Mouse (Mus musculus) heart, embryonic 12.5 days (tissue): Measurements from ENCODE around the gene Slc12a9. TPM values are rescaled to one million over a fixed set of nuclear protein-coding genes. Genes with fewer than 3 reads are reported as not detected.

Experiments
- ATAC-seq: fragments of 200-750 bp; cut with Nextera tagmentation; 2 replicates; pipeline ENCODE4 v1.8.0; 2017; ENCODE audit warnings: moderate TSS enrichment, moderate library complexity; ENCODE audit not compliant: insufficient number of reproducible peaks, low FRiP score
- H3K27ac ChIP-seq: fragments of 300-500 bp; sonication (generic); 2 replicates; pipeline ENCODE4 v1.5.1; 2016; ENCODE audit warnings: mild to moderate bottlenecking, moderate library complexity; ENCODE audit not compliant: poor library complexity, severe bottlenecking
- H3K27me3 ChIP-seq: fragments of 300-500 bp; sonication (generic); replicated peaks from 2 replicates; pipeline ENCODE4 v1.6.1; 2016; ENCODE audit warnings: mild to moderate bottlenecking, moderate library complexity
- H3K36me3 ChIP-seq: fragments of 300-500 bp; sonication (generic); 2 replicates; pipeline ENCODE4 v1.6.1; 2016; ENCODE audit warnings: mild to moderate bottlenecking, moderate library complexity
- H3K4me1 ChIP-seq: fragments of 300-500 bp; sonication (generic); replicated peaks from 2 replicates; pipeline ENCODE4 v1.6.1; 2016; ENCODE audit warnings: mild to moderate bottlenecking
- H3K4me2 ChIP-seq: fragments of 300-500 bp; sonication (generic); 2 replicates; pipeline ENCODE4 v1.6.1; 2016; ENCODE audit warnings: mild to moderate bottlenecking, moderate library complexity
- H3K4me3 ChIP-seq: fragments of 300-500 bp; sonication (generic); 2 replicates; pipeline ENCODE4 v1.5.1; 2016; ENCODE audit warnings: mild to moderate bottlenecking
- H3K9ac ChIP-seq: fragments of 300-500 bp; sonication (generic); 2 replicates; pipeline ENCODE4 v1.6.1; 2016; ENCODE audit warnings: mild to moderate bottlenecking, moderate library complexity
- H3K9me3 ChIP-seq: fragments of 300-500 bp; sonication (generic); replicated peaks from 2 replicates; pipeline ENCODE4 v1.6.1; 2016; ENCODE audit warnings: mild to moderate bottlenecking, moderate library complexity
- WGBS: fragments of 180-500 bp; shearing (Covaris S2); methylation state at CpG from one replicate; pipeline ENCODE4 v1.1.7; 2016; 5-methylcytosine and 5-hydroxymethylcytosine counted together
- polyA plus RNA-seq: library from polyadenylated mRNA; unstranded; fragments of >200 nt; fragmentation: Nextera tagmentation; extraction: Ambion mirVana; gene quantifications from 2 replicates; pipeline ENCODE4 v1.2.1, GENCODE M21; 2016

Slc12a9 gene
- polyA plus RNA-seq, 1 experiment from 2014 or later: 9.4 TPM

DNA sequence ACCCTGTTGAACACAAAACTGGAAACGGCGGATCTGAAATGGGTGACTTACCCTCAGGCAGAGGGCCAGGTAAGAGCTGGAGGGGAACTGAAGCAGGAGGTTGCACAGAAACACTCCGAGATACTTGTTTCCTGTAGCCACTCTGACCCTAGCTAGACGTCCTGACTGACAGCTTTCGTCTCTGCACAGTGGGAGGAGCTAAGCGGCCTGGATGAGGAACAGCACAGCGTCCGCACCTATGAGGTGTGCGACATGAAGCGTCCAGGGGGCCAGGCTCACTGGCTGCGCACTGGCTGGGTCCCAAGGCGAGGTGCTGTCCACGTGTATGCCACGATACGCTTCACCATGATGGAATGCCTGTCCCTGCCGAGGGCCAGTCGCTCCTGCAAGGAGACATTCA lies 20.7 kb upstream of the Slc12a9 start:
- Histone ChIP-seq H3K9ac (no peak overlapping the region), H3K4me2 (peak overlapping the region; percentile 43), H3K4me3 (peak overlapping the region; percentile 6; the same call in 1 of the 2 replicates), H3K27me3 (no peaks in the 10 kb centered on the region), H3K9me3 (no peaks in the 10 kb centered on the region), H3K4me1 (peaks cover 33% of the 10 kb centered on the region), H3K36me3 (peaks cover 58% of the 10 kb centered on the region), H3K27ac (no peak overlapping the region)
- ATAC-seq: no peak
- WGBS: 78% methylated on average over 17 of the region's 17 CpGs

DNA sequence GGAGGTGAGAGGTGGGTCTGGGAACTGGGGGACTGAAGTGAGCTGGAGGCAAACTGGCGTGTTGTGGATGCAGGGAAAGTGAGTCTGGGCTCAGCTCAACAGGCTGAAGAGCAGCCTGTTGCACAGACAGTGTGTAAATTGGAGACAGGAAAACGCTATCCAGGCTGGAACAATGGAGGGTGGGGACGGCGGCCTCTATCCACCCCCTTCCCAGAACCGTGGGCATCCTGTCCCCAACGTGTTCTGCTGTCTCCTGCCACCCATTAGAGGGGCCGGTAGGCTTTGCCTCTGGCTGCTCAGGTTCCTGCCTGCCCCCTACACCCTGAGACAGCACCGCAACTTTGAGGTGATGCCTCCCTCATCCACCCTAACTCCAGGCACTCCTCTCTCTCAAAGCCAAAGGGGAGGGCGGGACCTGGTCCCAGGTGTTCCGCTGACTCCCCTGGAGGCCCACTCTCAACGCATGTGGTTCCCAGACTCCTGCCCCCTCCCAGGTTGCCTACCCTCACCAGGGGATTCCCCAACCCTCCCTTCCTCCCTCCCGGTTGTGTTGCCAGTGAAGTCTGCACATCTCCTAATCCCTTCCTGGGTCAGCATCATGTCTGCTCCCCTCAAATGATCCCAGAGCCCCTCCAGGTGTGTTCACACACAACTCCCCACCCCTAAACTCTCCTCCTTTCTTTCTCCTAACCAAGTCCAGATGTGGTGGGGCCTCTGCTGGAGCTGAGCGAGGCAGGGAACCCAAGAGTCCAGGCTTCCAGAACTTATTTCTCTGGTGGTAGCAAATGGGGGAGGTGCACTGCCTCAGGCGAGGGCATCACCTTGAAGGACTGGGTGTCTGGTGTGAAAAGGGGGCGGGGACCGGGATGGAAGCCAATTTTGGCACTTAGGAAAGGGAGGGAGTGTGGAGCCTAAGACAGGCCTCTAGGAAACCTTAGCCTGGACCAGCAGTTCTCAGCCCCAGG lies 18.9 kb upstream of the Slc12a9 start:
- H3K27ac ChIP-seq: peak overlapping the region; percentile 95
- H3K4me3 ChIP-seq: peak overlapping the region; percentile 83
- no peaks in the 10 kb centered on the region for H3K27me3 ChIP-seq
- peak overlapping the region; percentile 96 for H3K9ac ChIP-seq
- H3K9me3 ChIP-seq: no peaks in the 10 kb centered on the region
- peaks cover 40% of the 10 kb centered on the region for H3K36me3 ChIP-seq
- H3K4me2 ChIP-seq: peak overlapping the region; percentile 94
- ATAC-seq: no peak
- WGBS: 12% methylated on average over 16 of the region's 16 CpGs
- H3K4me1 ChIP-seq: peaks cover 46% of the 10 kb centered on the region

DNA sequence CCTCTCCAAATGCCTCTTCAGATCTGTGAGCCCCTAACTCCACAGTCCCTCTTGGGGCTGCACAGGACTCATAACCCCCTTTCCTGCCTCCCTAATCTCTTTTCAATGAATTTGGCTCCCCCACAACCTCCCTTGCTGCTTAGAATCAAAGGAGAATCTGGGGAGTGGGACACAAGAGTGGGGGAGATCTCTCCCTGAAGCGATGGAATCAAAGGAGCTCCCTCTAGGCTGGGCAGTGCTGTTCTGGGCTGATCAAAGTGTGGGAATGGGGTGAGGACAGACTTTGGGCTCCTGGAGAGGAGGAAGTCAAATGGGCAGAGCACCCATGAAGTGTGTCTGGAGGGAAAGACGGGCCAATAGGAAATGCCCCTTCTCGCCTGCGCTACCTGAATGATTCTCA lies 18.0 kb upstream of the Slc12a9 start:
- H3K9me3 ChIP-seq: no peaks in the 10 kb centered on the region
- peak overlapping the region; percentile 94 for H3K4me2 ChIP-seq
- H3K4me1 ChIP-seq: peaks cover 50% of the 10 kb centered on the region
- H3K36me3 ChIP-seq: peaks cover 32% of the 10 kb centered on the region
- WGBS: 23% methylated on average over 4 of the region's 4 CpGs
- H3K4me3 ChIP-seq: peak overlapping the region; percentile 83
- H3K27ac ChIP-seq: peak overlapping the region; percentile 95
- H3K9ac ChIP-seq: peak overlapping the region; percentile 96
- ATAC-seq: no peak
- no peaks in the 10 kb centered on the region for H3K27me3 ChIP-seq

DNA sequence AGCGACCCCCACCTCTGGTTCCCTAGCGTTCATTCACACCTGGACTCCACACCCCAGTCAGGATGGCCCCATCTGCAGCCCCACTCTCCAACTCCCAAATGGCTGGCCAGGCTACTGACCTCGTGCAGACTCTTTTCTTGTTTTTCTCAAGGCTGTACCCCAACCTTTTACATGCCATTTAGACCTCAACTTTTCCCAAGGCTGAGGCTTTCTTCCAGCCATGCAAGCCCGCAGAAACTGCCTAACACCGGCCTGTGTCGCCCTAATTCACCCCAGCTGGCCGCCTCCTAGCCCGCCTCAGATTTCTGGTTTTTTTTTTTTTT lies 17.6 kb upstream of the Slc12a9 start:
- H3K9me3 ChIP-seq: no peaks in the 10 kb centered on the region
- peak overlapping the region; percentile 83 for H3K4me3 ChIP-seq
- WGBS: 3% methylated on average over 8 of the region's 8 CpGs
- peak overlapping the region; percentile 94 for H3K4me2 ChIP-seq
- peak overlapping the region; percentile 95 for H3K27ac ChIP-seq
- H3K4me1 ChIP-seq: peaks cover 52% of the 10 kb centered on the region
- peak overlapping the region; percentile 96 for H3K9ac ChIP-seq
- ATAC-seq: no peak
- peaks cover 29% of the 10 kb centered on the region for H3K36me3 ChIP-seq
- H3K27me3 ChIP-seq: no peaks in the 10 kb centered on the region

DNA sequence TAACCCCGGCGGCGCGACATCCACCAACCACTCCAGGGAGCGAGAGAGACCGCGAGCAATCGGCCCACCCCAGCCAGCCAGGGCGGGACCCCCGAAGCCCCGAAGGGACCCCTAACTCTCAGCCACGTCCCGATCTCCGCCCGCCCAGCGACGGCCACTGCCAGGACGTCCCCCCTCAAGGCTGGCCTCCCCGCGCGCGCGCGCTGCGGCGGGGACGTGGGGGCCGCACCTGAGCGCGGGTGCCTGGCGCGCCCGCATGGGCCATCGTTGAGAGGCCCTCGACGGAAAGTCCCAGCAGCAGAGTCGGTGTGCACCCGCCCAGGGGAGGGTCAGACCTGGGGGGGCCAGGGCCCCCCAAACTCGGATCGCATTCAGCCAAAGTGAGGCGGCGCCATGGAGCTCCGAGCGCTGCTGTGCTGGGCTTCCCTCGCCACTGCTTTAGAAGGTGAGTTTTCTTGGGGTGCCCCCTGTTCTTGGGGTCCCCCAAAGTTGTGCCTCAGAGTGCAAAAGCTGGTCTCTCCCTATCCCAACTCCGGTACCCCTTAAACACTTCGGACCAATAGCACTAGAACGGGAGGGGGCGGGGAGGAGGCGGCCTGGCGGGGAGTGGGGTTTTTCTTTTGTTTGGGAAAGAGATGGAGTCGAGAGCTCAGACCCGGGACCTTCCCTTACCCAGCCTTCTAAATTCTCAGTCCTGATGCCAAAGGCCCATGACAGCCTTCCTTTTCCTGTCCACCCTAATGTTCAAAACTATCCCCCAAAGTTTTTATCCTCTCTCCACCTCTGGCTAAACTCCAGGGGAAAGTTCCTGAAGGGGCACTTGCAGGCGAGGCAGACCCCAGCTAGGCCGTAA lies 17.0 kb upstream of the Slc12a9 start:
- Histone ChIP-seq H3K9me3 (no peaks in the 10 kb centered on the region), H3K27ac (peak overlapping the region; percentile 95), H3K4me2 (peak overlapping the region; percentile 94), H3K4me1 (peaks cover 58% of the 10 kb centered on the region), H3K9ac (peak overlapping the region; percentile 96), H3K36me3 (peaks cover 23% of the 10 kb centered on the region), H3K4me3 (peak overlapping the region; percentile 83), H3K27me3 (no peaks in the 10 kb centered on the region)
- under 1% methylated on average over 55 of the region's 55 CpGs for WGBS
- peak; percentile 43 for ATAC-seq

DNA sequence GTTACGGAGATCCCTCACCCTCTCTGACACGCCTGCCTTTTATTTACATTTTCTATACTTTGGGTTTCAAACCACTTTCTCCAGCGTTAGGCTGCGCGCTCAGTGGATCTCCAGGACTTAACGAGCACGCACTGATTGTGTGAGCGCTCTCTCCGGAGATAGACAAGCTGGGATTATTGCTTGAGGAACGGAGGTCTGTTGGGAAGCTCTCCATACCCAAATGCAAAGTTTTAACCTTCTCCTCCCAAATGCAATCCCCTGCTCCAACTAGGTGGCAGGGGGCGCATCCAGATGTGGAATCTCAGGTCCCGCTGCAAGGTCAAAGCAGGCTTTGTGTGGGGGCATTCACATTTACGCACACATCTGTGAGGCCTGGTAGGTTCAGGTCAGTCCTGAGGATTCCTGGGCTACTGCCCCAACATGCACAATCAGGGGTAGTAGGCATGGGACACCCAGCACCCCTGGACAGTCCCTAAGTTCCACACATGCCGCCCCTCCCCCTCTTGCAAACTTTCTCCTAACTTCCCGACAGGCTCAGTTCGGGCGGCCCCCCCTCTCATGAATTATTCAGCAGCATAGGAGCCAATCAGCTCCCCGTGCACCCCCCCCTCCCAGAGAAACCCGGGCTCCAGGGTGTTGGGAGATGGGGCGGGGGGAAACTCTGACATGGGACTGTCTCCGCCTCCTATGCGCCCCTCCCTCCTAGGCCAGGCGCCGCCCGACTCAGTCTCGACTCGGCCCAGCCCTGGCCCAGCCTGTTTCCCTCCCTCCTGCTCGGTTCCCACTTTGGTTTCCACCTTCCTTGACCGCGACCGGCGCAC lies 16.2 kb upstream of the Slc12a9 start, which contains the start of gene Ephb4:
Gene Ephb4 (plus strand): TSS at position 726 of the 821 bp plus-strand sequence.
- WGBS: 2% methylated on average over 31 of the region's 32 CpGs
- Histone ChIP-seq H3K4me2 (peak within 1 kb of the TSS; percentile 94), H3K4me1 (peaks cover 58% of the 10 kb centered on the region), H3K9ac (peak within 1 kb of the TSS; percentile 96), H3K27me3 (no peaks in the 10 kb centered on the region), H3K9me3 (no peaks in the 10 kb centered on the region), H3K27ac (peak within 1 kb of the TSS; percentile 95), H3K4me3 (peak within 1 kb of the TSS; percentile 83), H3K36me3 (peaks cover 14% of the 10 kb centered on the region)
- peak; percentile 92 for ATAC-seq

DNA sequence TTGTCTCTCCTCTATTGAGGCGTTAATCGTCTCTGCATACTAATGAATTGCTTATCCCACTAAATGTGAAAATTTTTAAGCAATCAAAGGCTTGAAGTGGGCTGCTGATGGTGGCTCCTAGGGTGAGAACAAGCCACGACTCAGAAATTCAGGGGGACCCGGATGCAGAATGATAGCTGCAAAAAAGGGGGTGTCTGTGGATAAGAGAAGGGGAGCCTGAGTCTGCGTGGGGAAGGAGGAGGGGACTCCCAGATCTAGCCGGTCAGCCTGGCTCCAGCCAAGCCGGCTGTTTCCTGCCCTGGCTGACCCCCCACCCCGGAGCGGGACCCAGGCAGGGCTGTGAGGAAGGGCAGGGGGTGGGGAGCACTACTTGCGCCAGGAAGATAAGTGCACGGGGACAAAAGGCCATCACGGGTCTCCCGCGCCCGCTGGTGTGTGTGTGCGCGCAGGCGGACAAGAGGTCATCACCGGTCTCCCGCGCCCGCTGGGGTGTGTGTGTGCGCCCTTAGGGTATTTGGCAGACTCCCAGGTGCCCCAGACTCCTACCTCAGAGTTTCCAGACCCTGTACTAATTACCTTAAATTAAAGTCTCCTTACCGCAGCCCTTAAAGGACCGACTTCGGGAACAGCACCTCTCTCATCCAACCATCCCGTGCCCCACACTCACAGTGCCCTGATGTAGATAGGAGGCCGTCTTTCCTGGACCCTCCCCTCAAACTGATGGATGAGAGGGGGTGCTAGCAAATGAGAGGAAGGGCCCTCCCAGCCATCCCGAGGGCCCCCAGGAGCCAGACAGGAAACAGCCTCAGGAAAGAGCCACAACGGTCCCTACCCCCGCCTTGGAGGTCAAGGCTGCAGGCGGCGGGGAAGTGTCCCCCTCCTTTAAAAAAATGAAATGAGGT lies 15.3 kb upstream of the Slc12a9 start:
- peak; percentile 73 for ATAC-seq
- Histone ChIP-seq H3K9ac (peak overlapping the region; percentile 71), H3K27ac (peak overlapping the region; percentile 95), H3K27me3 (no peaks in the 10 kb centered on the region), H3K4me1 (peaks cover 56% of the 10 kb centered on the region), H3K4me3 (peak overlapping the region; percentile 83), H3K4me2 (peak overlapping the region; percentile 94), H3K9me3 (no peaks in the 10 kb centered on the region), H3K36me3 (peaks cover 6% of the 10 kb centered on the region)
- under 1% methylated on average over 33 of the region's 33 CpGs for WGBS

DNA sequence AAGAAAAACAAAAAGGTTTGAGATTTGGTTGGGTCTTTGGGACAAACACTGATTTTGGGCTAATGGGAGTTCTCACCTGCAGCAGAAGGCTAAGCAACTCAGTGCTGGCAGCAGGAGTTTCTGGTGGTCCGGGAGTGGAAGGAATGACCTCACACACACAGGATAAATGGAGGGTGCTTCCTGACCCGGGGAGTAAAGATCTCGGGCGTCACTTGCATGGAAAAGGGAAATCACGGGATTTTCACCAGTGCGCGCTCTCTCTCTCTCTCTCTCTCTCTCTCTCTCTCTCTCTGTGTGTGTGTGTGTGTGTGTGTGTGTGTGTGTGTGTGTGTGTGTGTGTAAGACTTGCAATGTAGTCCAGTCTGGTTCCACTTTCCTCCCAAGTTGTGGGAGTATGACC lies 14.5 kb upstream of the Slc12a9 start:
- H3K9ac ChIP-seq: peak overlapping the region; percentile 71; the same call in 1 of the 2 replicates
- peak overlapping the region; percentile 83 for H3K4me3 ChIP-seq
- no peaks in the 10 kb centered on the region for H3K9me3 ChIP-seq
- peak overlapping the region; percentile 94 for H3K4me2 ChIP-seq
- WGBS: 29% methylated on average over 7 of the region's 7 CpGs
- peak overlapping the region; percentile 95 for H3K27ac ChIP-seq
- ATAC-seq: no peak
- no peaks in the 10 kb centered on the region for H3K36me3 ChIP-seq
- H3K27me3 ChIP-seq: no peaks in the 10 kb centered on the region
- H3K4me1 ChIP-seq: peaks cover 50% of the 10 kb centered on the region

DNA sequence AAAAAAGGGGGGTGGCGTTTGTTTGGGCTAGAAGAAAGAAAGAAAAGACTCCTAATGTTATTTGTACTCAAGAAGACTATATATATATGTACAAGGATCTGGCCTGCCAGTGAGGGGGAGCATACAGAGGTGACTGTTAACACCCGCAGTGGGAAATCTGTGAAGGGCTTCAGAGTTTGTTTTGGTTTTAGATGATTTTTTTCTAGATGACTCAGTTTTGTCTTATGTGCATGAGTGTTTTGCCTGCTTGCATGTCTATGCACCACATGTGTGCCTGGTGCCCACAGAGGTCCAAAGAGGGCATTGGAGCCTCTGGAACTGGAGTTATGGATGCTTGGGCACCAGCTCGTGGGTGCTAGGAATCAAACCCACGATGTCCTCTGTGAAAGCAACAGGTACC lies 13.6 kb upstream of the Slc12a9 start:
- no peak for ATAC-seq
- no peak overlapping the region for H3K9ac ChIP-seq
- H3K4me1 ChIP-seq: peaks cover 41% of the 10 kb centered on the region
- WGBS: 79% methylated on average over 4 of the region's 4 CpGs
- H3K27me3 ChIP-seq: no peaks in the 10 kb centered on the region
- H3K4me2 ChIP-seq: no peak overlapping the region
- no peaks in the 10 kb centered on the region for H3K9me3 ChIP-seq
- H3K4me3 ChIP-seq: no peak overlapping the region
- H3K36me3 ChIP-seq: no peaks in the 10 kb centered on the region
- H3K27ac ChIP-seq: peak overlapping the region; percentile 72; the same call in 1 of the 2 replicates

DNA sequence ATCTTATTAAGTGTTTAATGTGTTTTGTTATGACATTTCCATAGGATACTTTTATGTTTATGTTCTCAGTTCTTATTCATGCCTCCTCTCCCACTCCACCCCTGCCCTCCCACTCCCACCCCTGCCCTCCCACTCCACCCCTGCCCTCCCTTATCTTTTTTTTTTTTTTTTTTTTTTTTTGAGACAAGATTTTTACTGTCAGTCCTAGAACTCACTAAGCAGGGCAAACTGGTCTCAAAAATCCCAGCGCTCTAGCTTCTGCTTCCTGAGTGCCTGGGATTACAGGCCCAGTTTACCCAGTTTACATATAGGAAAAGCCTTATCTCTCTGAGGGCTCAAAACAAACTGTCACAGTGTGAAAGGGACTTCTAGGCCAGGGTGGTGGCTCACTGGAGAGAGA lies 13.0 kb upstream of the Slc12a9 start:
- no peaks in the 10 kb centered on the region for H3K36me3 ChIP-seq
- H3K9ac ChIP-seq: no peak overlapping the region
- 50% methylated on average over 1 of the region's 1 CpGs for WGBS
- H3K27ac ChIP-seq: peak overlapping the region; percentile 72
- peak overlapping the region; percentile 34; the same call in 1 of the 2 replicates for H3K4me2 ChIP-seq
- H3K4me1 ChIP-seq: peaks cover 35% of the 10 kb centered on the region
- H3K27me3 ChIP-seq: no peaks in the 10 kb centered on the region
- H3K9me3 ChIP-seq: no peaks in the 10 kb centered on the region
- H3K4me3 ChIP-seq: no peak overlapping the region
- ATAC-seq: no peak
